Mouse (Mus musculus) large intestine, adult 2 months (tissue): ENCODE measurements around the gene Stmnd1. TPM values are rescaled to one million over a fixed set of nuclear protein-coding genes. Genes with fewer than 3 reads are reported as not detected.

Source experiments
- polyA plus RNA-seq: library from polyadenylated mRNA; depleted of rRNA; stranded (reverse); fragments of >200 nt; gene quantifications from 2 replicates; pipeline ENCODE4 v1.2.3, GENCODE M21; 2012; rRNA removed

Stmnd1 gene
- polyA plus RNA-seq, 1 experiment = 0.27 TPM

Other genes starting within 250 kb of the Stmnd1 start
- gene Rbm24, start 144.7 kb downstream of the Stmnd1 start, polyA plus RNA-seq = 6.9 and 9.8 TPM in 2 replicates
- 10.3 and 18.4 TPM in 2 replicates for gene Cap2, start 228.1 kb downstream of the Stmnd1 start, polyA plus RNA-seq